ENCODE assay signal across 8 mouse cellular contexts in the genomic region with DNA sequence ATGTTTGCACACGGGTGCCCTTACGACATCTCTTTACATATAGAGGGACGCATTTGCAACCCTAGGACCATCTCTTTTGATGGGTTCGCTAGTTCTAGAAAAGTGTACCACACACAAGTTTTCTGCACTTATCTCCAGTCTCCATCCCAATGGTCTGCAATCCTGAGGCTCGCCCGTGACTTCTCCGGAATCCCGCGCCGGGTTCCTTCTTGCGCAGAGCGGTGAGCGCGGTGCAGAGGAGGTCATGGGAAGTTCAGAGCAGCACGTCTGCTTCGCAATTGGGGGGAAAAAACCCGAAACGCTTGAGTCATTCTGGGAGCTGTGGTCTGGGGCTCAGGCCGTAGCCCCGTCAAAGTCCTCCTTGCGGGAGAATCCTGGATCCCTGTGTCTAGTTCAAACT.
DNase-seq lines count a peak whose midpoint lies in the region; ATAC-seq lines count a peak whose summit lies in the region.

No protein-coding gene starts in this region.

- peak overlapping the region; percentile 34 for H3K4me2 ChIP-seq in limb, embryonic 11.5 days (ENCODE audit: low read depth, severe bottlenecking)

- peaks cover 50% of the 10 kb centered on the region for H3K4me1 ChIP-seq in forebrain, embryonic 10.5 days
- peaks cover 30% of the 10 kb centered on the region for H3K4me1 ChIP-seq in limb, embryonic 11.5 days (ENCODE audit: control insufficient read depth, insufficient read depth, low read length)

- ATAC-seq in limb, embryonic 11.5 days (ENCODE audit: insufficient number of reproducible peaks, low FRiP score, low TSS enrichment, low read depth): no peak

- H3K27me3 ChIP-seq in forebrain, embryonic 10.5 days (ENCODE audit: poor library complexity, severe bottlenecking): peaks cover 84% of the 10 kb centered on the region
- H3K27me3 ChIP-seq in limb, embryonic 11.5 days (ENCODE audit: control insufficient read depth, insufficient read depth, low read length): peaks cover 39% of the 10 kb centered on the region

- H3K27ac ChIP-seq in forebrain, embryonic 10.5 days: no peak overlapping the region
- H3K27ac ChIP-seq in limb, embryonic 11.5 days (replicated peaks; ENCODE audit: low read depth, low read length): no peak overlapping the region

- peak overlapping the region; percentile 36 for H3K4me3 ChIP-seq in forebrain, embryonic 10.5 days
- H3K4me3 ChIP-seq in limb, embryonic 11.5 days (ENCODE audit: low read depth, low read length): peak overlapping the region; percentile 14

- H3K36me3 ChIP-seq in forebrain, embryonic 10.5 days (replicated peaks): no peaks in the 10 kb centered on the region
- no peaks in the 10 kb centered on the region for H3K36me3 ChIP-seq in limb, embryonic 11.5 days (ENCODE audit: control insufficient read depth, insufficient read depth, low read length)

- H3K9ac ChIP-seq in limb, embryonic 11.5 days (ENCODE audit: low read length): no peak overlapping the region

- peak; percentile 27 for DNase-seq in ovary, postnatal 36 days (ENCODE audit: low spot score)
- no peak for DNase-seq in ovary, adult 18-20 months (ENCODE audit: low spot score)
- DNase-seq in forebrain, embryonic 10.5 days (ENCODE audit: extremely low spot score, low spot score): peak; percentile 54
- DNase-seq in limb, embryonic 11.5 days (ENCODE audit: low spot score): peak; percentile 69
- peak; percentile 63 for DNase-seq in neural tube, embryonic 10.5 days (ENCODE audit: extremely low spot score, low spot score)
- no peak for DNase-seq in layer of hippocampus, postnatal 14 days (ENCODE audit: low spot score in 2 of 2)
- DNase-seq in spleen, postnatal 10 days (ENCODE audit: low spot score in 2 of 2): no peak
- DNase-seq in urinary bladder, adult 18-20 months (ENCODE audit: low spot score in 2 of 2): no peak

- under 1% methylated on average over 21 of the region's 21 CpGs for WGBS in forebrain, embryonic 10.5 days
- under 1% methylated on average over 21 of the region's 21 CpGs for WGBS in limb, embryonic 11.5 days

- H3K9me3 ChIP-seq in forebrain, embryonic 10.5 days: no peaks in the 10 kb centered on the region
- H3K9me3 ChIP-seq in limb, embryonic 11.5 days (ENCODE audit: control insufficient read depth, low read length): no peaks in the 10 kb centered on the region

Comparison
In these comparisons a context has a peak if more than half of its experiments do, and no peak if none do; other contexts are left out.
1. DNase-seq: peak in ovary, postnatal 36 days (single experiment), forebrain, embryonic 10.5 days (single experiment), limb, embryonic 11.5 days (single experiment) and neural tube, embryonic 10.5 days (single experiment); none in ovary, adult 18-20 months (single experiment), layer of hippocampus, postnatal 14 days (0 of 2), spleen, postnatal 10 days (0 of 2) and urinary bladder, adult 18-20 months (0 of 2).